Mouse (Mus musculus) heart, embryonic 13.5 days (tissue): ENCODE measurements around the gene Pkdcc. TPM values are rescaled to one million over a fixed set of nuclear protein-coding genes. Genes with fewer than 3 reads are reported as not detected.

Experiments used
- ATAC-seq: fragments of 200-750 bp; cut with Nextera tagmentation; 2 replicates; pipeline ENCODE4 v1.8.0; 2017; ENCODE audit warnings: moderate TSS enrichment; ENCODE audit not compliant: insufficient number of reproducible peaks, low FRiP score, low TSS enrichment; ENCODE audit errors: extremely low read depth
- H3K27ac ChIP-seq: fragments of 300-500 bp; sonication (generic); replicated peaks from 2 replicates; pipeline ENCODE4 v1.5.1; 2015; ENCODE audit warnings: moderate library complexity, mild to moderate bottlenecking, inconsistent platforms
- H3K27me3 ChIP-seq: fragments of 300-500 bp; sonication (generic); replicated peaks from 2 replicates; pipeline ENCODE4 v1.6.1; 2015; ENCODE audit warnings: mild to moderate bottlenecking, inconsistent platforms
- H3K36me3 ChIP-seq: fragments of 300-500 bp; sonication (generic); 2 replicates; pipeline ENCODE4 v1.6.1; 2015; ENCODE audit warnings: mild to moderate bottlenecking, inconsistent platforms
- H3K4me1 ChIP-seq: fragments of 300-500 bp; sonication (generic); 2 replicates; pipeline ENCODE4 v1.6.1; 2015; ENCODE audit warnings: inconsistent platforms
- H3K4me2 ChIP-seq: fragments of 300-500 bp; sonication (generic); 2 replicates; pipeline ENCODE4 v1.6.1; 2015; ENCODE audit warnings: inconsistent platforms, mild to moderate bottlenecking, moderate library complexity
- H3K4me3 ChIP-seq: fragments of 300-500 bp; sonication (generic); 2 replicates; pipeline ENCODE4 v1.5.1; 2015; ENCODE audit warnings: moderate library complexity, mild to moderate bottlenecking, inconsistent platforms
- H3K9ac ChIP-seq: fragments of 300-500 bp; sonication (generic); 2 replicates; pipeline ENCODE4 v1.6.1; 2015; ENCODE audit warnings: inconsistent platforms, mild to moderate bottlenecking, moderate library complexity
- H3K9me3 ChIP-seq: fragments of 300-500 bp; sonication (generic); 2 replicates; pipeline ENCODE4 v1.6.1; 2016; ENCODE audit warnings: inconsistent platforms
- WGBS: fragments of 180-500 bp; shearing (Covaris S2); methylation state at CpG from one replicate; pipeline ENCODE4 v1.1.7; 2015; ENCODE audit warnings: mixed read lengths; 5-methylcytosine and 5-hydroxymethylcytosine counted together
- polyA plus RNA-seq: library from polyadenylated mRNA; unstranded; fragments of >200 nt; fragmentation: Nextera tagmentation; extraction: Ambion mirVana; gene quantifications from 2 replicates; pipeline ENCODE4 v1.2.1, GENCODE M21; 2015

Pkdcc gene
- 10.1 and 11.1 TPM in 2 replicates for polyA plus RNA-seq

DNA sequence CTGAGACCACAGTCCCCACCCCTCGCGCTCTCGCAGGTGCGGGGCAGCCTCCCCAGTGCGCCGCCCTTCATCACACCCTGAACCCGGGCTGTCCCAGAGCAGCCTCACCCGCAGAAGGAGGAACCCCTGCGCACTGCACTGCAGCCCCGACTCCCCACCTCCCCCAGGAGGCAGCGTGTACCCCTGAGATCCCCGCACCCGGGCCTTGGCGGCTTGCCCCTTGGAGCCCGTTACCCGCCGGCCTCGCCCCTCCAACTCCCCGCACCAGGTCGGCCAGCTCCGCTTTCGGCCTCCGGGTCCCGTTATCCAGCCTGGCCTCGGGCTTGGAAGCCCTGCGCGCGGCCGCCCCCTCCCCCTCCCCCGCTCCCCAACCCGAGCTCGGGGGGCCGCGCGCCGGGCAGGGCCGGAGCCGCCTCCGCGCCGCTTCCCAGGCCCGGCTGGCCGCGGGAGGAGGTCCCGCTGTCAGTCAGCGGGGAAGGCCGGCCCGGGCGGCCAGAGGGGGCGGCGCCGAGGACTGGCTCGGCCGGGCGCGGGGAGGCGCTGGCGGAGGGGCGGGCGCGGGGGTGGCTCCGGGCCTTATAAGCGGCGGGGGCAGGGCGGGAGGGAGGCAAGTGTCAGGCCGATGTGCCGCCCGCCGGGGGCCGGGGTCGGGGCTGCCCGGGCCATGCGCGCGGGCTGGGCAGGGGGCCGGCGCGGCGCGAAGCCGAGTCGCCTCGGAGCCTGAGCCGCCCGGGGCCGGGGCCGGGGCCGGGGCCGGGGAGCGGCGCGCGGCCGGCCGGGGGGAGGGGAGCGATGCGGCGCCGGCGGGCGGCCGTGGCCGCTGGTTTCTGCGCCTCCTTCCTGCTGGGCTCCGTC, at the start of gene Pkdcc:
Gene Pkdcc, plus strand, starts transcription at position 619 of the 855 bp plus-strand sequence.
- H3K9me3 ChIP-seq = no peaks in the 10 kb centered on the region
- H3K4me2 ChIP-seq = peak within 1 kb of the TSS; percentile 95
- WGBS = under 1% methylated on average over 44 of the region's 105 CpGs
- ATAC-seq = peak; percentile 77
- peak within 1 kb of the TSS; percentile 99 for H3K27ac ChIP-seq
- H3K4me3 ChIP-seq = peak within 1 kb of the TSS; percentile 97
- H3K9ac ChIP-seq = peak within 1 kb of the TSS; percentile 100
- H3K27me3 ChIP-seq = no peaks in the 10 kb centered on the region
- H3K4me1 ChIP-seq = peaks cover 56% of the 10 kb centered on the region
- peaks cover 6% of the 10 kb centered on the region for H3K36me3 ChIP-seq

- Histone ChIP-seq H3K4me3 (no peak overlapping the region), H3K4me1 (peaks cover 22% of the 10 kb centered on the region), H3K4me2 (no peak overlapping the region), H3K27me3 (peaks cover 3% of the 10 kb centered on the region; the same call in 1 of the 2 replicates), H3K9me3 (peaks cover 3% of the 10 kb centered on the region), H3K9ac (no peak overlapping the region), H3K27ac (no peak overlapping the region), H3K36me3 (no peaks in the 10 kb centered on the region)
- ATAC-seq = no peak
- WGBS = 58% methylated on average over 5 of the region's 5 CpGs
Measured at GRCm38 (mm10) chr17:83166195-83166594, 48.9 kb upstream of the Pkdcc start.

- ATAC-seq = no peak
- 85% methylated on average over 4 of the region's 4 CpGs for whole genome bisulfite sequencing
Measured at GRCm38 (mm10) chr17:83176146-83176545, 38.9 kb upstream of the Pkdcc start.

DNA sequence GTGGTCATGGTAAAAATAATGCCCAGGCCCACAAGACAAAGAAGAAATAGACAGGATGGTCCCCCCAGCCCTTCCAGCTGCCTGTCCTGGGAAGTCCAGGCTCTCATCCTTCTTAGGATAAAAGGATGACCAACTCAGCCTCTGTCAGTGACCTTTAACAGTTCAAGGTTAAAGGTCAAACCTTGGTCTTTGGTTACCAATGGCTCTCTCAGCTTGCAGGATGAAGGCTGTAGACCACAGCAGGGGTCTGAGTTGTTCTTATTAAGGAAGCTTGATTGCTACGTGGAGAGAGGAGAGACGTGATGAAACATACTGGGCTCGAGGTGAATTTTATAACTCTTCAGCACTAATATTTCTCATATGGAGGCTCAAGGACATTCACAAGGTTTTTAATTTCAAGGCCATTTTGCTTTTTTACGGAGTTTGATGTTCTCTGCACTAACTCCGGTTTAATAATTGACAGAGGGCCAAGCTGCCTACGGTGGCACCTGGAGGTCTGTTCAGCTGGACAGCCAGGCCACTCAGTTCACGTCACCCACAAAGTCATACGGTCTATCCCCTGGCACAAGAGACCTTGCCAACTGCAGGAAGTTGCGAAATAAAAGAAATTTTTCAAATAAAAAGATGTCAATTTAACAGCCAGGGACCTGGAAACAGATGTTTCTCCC, 36.5 kb upstream of the Pkdcc start:
- Histone ChIP-seq H3K4me1 (peaks cover 18% of the 10 kb centered on the region), H3K27me3 (no peaks in the 10 kb centered on the region; the same call in 1 of the 2 replicates), H3K4me3 (no peak overlapping the region), H3K36me3 (no peaks in the 10 kb centered on the region), H3K9ac (no peak overlapping the region), H3K9me3 (no peaks in the 10 kb centered on the region), H3K4me2 (no peak overlapping the region), H3K27ac (no peak overlapping the region)
- no peak for ATAC-seq
- WGBS = 71% methylated on average over 9 of the region's 9 CpGs

More at GRCm38 (mm10) chr17:83176146-83176545, 38.9 kb upstream of the Pkdcc start:
- H3K36me3 ChIP-seq = no peaks in the 10 kb centered on the region
- H3K27me3 ChIP-seq = no peaks in the 10 kb centered on the region
- H3K9ac ChIP-seq = no peak overlapping the region
- no peak overlapping the region for H3K4me3 ChIP-seq
- H3K27ac ChIP-seq = no peak overlapping the region
- peaks cover 12% of the 10 kb centered on the region for H3K9me3 ChIP-seq
- peaks cover 18% of the 10 kb centered on the region for H3K4me1 ChIP-seq
- H3K4me2 ChIP-seq = no peak overlapping the region

GRCm38 (mm10) chr17:83179151-83179531, 36.0 kb upstream of the Pkdcc start:
- peaks cover 18% of the 10 kb centered on the region for H3K4me1 ChIP-seq
- H3K36me3 ChIP-seq = no peaks in the 10 kb centered on the region
- no peak overlapping the region for H3K27ac ChIP-seq
- no peak overlapping the region for H3K4me2 ChIP-seq
- 74% methylated on average over 6 of the region's 6 CpGs for WGBS
- 0 out of 2 replicates have a peak, but pooled peaks cover 2% of the 10 kb centered on the region for H3K9me3 ChIP-seq
- H3K4me3 ChIP-seq = no peak overlapping the region
- no peaks in the 10 kb centered on the region; the same call in 1 of the 2 replicates for H3K27me3 ChIP-seq
- ATAC-seq = no peak
- no peak overlapping the region for H3K9ac ChIP-seq

DNA sequence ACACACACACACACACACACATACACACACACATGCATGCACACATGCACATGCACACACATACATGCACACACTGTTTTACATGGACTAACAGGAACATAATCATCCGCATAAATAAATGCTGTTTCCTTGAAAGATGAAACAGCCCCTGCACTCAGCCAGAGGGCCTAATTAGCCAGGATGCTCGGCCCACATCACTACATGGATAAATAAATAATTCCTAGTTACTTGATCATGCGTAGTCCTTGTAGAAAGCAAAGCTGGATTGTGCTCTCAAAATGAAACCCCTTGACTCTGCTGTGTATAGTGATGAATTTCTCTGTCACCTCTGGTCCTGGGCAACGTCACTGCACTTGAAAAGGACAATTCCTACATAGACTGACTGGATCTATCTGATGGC, 35.5 kb upstream of the Pkdcc start:
- ATAC-seq = no peak
- H3K27me3 ChIP-seq = no peaks in the 10 kb centered on the region; the same call in 1 of the 2 replicates
- no peak overlapping the region for H3K4me2 ChIP-seq
- no peak overlapping the region for H3K9ac ChIP-seq
- no peaks in the 10 kb centered on the region for H3K36me3 ChIP-seq
- H3K27ac ChIP-seq = no peak overlapping the region
- H3K4me3 ChIP-seq = no peak overlapping the region
- H3K9me3 ChIP-seq = 0 out of 2 replicates have a peak, but pooled peaks cover 6% of the 10 kb centered on the region
- H3K4me1 ChIP-seq = peaks cover 18% of the 10 kb centered on the region
- WGBS = 60% methylated on average over 4 of the region's 4 CpGs

GRCm38 (mm10) chr17:83181086-83181485, 34.0 kb upstream of the Pkdcc start:
- no peak overlapping the region for H3K4me2 ChIP-seq
- H3K9ac ChIP-seq = no peak overlapping the region
- H3K27ac ChIP-seq = no peak overlapping the region
- H3K4me3 ChIP-seq = no peak overlapping the region
- WGBS = 61% methylated on average over 7 of the region's 7 CpGs
- H3K9me3 ChIP-seq = 0 out of 2 replicates have a peak, but pooled peaks cover 6% of the 10 kb centered on the region
- H3K36me3 ChIP-seq = no peaks in the 10 kb centered on the region
- H3K27me3 ChIP-seq = no peaks in the 10 kb centered on the region; the same call in 1 of the 2 replicates
- ATAC-seq = no peak
- peaks cover 15% of the 10 kb centered on the region for H3K4me1 ChIP-seq

DNA sequence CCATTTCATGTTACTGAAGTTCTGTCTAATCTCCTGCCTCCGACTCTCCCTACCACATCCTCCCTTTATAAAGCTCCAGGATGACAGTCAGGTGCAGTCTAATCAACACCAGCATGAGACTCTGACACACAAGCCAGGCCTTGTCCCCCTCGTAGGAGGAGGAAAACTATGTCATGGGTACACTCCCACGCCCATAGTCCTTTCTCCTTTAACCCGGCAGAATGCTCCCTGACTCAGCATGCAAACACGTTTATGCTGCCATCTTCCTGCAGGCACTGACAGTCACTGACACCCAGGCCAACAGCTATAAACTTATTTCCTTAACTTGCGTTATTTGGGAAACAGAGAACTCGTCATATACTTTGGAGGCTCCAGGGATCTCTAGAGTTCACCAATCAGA, 33.5 kb upstream of the Pkdcc start:
- no peak for ATAC-seq
- H3K9ac ChIP-seq = no peak overlapping the region
- no peak overlapping the region for H3K4me2 ChIP-seq
- H3K4me3 ChIP-seq = no peak overlapping the region
- peaks cover 15% of the 10 kb centered on the region for H3K4me1 ChIP-seq
- H3K27ac ChIP-seq = no peak overlapping the region
- H3K9me3 ChIP-seq = 0 out of 2 replicates have a peak, but pooled peaks cover 6% of the 10 kb centered on the region
- 61% methylated on average over 7 of the region's 7 CpGs for WGBS
- H3K27me3 ChIP-seq = no peaks in the 10 kb centered on the region; the same call in 1 of the 2 replicates
- H3K36me3 ChIP-seq = no peaks in the 10 kb centered on the region

GRCm38 (mm10) chr17:83182061-83182664, 32.9 kb upstream of the Pkdcc start:
- Histone ChIP-seq H3K9ac (no peak overlapping the region), H3K9me3 (0 out of 2 replicates have a peak, but pooled peaks cover 6% of the 10 kb centered on the region), H3K4me1 (peaks cover 15% of the 10 kb centered on the region), H3K4me3 (no peak overlapping the region), H3K4me2 (no peak overlapping the region), H3K27ac (no peak overlapping the region), H3K27me3 (no peaks in the 10 kb centered on the region; the same call in 1 of the 2 replicates), H3K36me3 (no peaks in the 10 kb centered on the region)
- no peak for ATAC-seq
- WGBS = 84% methylated on average over 8 of the region's 8 CpGs

DNA sequence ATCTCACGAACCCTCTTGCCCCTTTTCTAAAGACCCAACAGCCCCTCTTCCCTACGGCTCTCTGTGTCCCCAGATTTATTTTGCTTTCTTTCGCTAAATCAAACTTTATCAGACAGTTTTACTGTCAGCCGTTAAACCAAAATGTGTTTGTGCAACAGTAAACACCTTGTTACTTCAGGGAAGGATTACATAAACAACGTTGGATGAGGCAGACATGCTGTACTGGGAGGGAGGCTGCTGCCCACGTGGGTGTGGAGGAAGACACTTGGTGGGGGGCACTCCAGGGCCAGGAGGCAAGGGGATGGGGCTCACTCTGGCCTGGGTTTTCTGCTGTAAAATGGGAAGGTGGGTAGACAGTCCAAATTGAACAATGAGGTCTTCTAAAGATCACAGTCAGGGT, 32.3 kb upstream of the Pkdcc start:
- Histone ChIP-seq H3K4me2 (no peak overlapping the region), H3K27ac (no peak overlapping the region), H3K9me3 (0 out of 2 replicates have a peak, but pooled peaks cover 6% of the 10 kb centered on the region), H3K9ac (no peak overlapping the region), H3K27me3 (no peaks in the 10 kb centered on the region; the same call in 1 of the 2 replicates), H3K4me1 (peaks cover 17% of the 10 kb centered on the region), H3K36me3 (no peaks in the 10 kb centered on the region), H3K4me3 (no peak overlapping the region)
- WGBS = 70% methylated on average over 6 of the region's 6 CpGs
- ATAC-seq = no peak
